Mouse (Mus musculus) heart, embryonic 12.5 days (tissue): ENCODE results near the gene Ppp3cb. TPM values are rescaled to one million over a fixed set of nuclear protein-coding genes. Genes with fewer than 3 reads are reported as not detected.

Experiments used
- ATAC-seq: fragments of 200-750 bp; cut with Nextera tagmentation; 2 replicates; pipeline ENCODE4 v1.8.0; 2017; ENCODE audit warnings: moderate TSS enrichment, moderate library complexity; ENCODE audit not compliant: insufficient number of reproducible peaks, low FRiP score
- H3K27ac ChIP-seq: fragments of 300-500 bp; sonication (generic); 2 replicates; pipeline ENCODE4 v1.5.1; 2016; ENCODE audit warnings: mild to moderate bottlenecking, moderate library complexity; ENCODE audit not compliant: poor library complexity, severe bottlenecking
- H3K27me3 ChIP-seq: fragments of 300-500 bp; sonication (generic); replicated peaks from 2 replicates; pipeline ENCODE4 v1.6.1; 2016; ENCODE audit warnings: mild to moderate bottlenecking, moderate library complexity
- H3K36me3 ChIP-seq: fragments of 300-500 bp; sonication (generic); 2 replicates; pipeline ENCODE4 v1.6.1; 2016; ENCODE audit warnings: mild to moderate bottlenecking, moderate library complexity
- H3K4me1 ChIP-seq: fragments of 300-500 bp; sonication (generic); replicated peaks from 2 replicates; pipeline ENCODE4 v1.6.1; 2016; ENCODE audit warnings: mild to moderate bottlenecking
- H3K4me2 ChIP-seq: fragments of 300-500 bp; sonication (generic); 2 replicates; pipeline ENCODE4 v1.6.1; 2016; ENCODE audit warnings: mild to moderate bottlenecking, moderate library complexity
- H3K4me3 ChIP-seq: fragments of 300-500 bp; sonication (generic); 2 replicates; pipeline ENCODE4 v1.5.1; 2016; ENCODE audit warnings: mild to moderate bottlenecking
- H3K9ac ChIP-seq: fragments of 300-500 bp; sonication (generic); 2 replicates; pipeline ENCODE4 v1.6.1; 2016; ENCODE audit warnings: mild to moderate bottlenecking, moderate library complexity
- H3K9me3 ChIP-seq: fragments of 300-500 bp; sonication (generic); replicated peaks from 2 replicates; pipeline ENCODE4 v1.6.1; 2016; ENCODE audit warnings: mild to moderate bottlenecking, moderate library complexity
- WGBS: fragments of 180-500 bp; shearing (Covaris S2); methylation state at CpG from one replicate; pipeline ENCODE4 v1.1.7; 2016; 5-methylcytosine and 5-hydroxymethylcytosine counted together
- polyA plus RNA-seq: library from polyadenylated mRNA; unstranded; fragments of >200 nt; fragmentation: Nextera tagmentation; extraction: Ambion mirVana; gene quantifications from 2 replicates; pipeline ENCODE4 v1.2.1, GENCODE M21; 2016

Gene Ppp3cb
- polyA plus RNA-seq, 1 experiment from 2014 or later: 43.0 TPM

GRCm38 (mm10) chr14:20479291-20480194 lies 66.8 kb downstream of the Ppp3cb start, which contains the start of gene Anxa7:
TSS of gene Anxa7 (minus strand) at chr14:20480133.
- Histone ChIP-seq H3K27me3 (no peaks in the 10 kb centered on the region), H3K4me3 (peak within 1 kb of the TSS; percentile 81), H3K9ac (peak within 1 kb of the TSS; percentile 85), H3K9me3 (no peaks in the 10 kb centered on the region), H3K4me2 (peak within 1 kb of the TSS; percentile 82), H3K4me1 (peaks cover 15% of the 10 kb centered on the region), H3K36me3 (peaks cover 10% of the 10 kb centered on the region), H3K27ac (peak within 1 kb of the TSS; percentile 70)
- WGBS: under 1% methylated on average over 48 of the region's 48 CpGs
- ATAC-seq: peak; percentile 88

- Histone ChIP-seq H3K36me3 (peaks cover 2% of the 10 kb centered on the region; the same call in 1 of the 2 replicates), H3K9me3 (no peaks in the 10 kb centered on the region), H3K4me1 (peaks cover 15% of the 10 kb centered on the region), H3K4me3 (peak overlapping the region; percentile 81), H3K27ac (peak overlapping the region; percentile 70), H3K9ac (peak overlapping the region; percentile 85), H3K4me2 (peak overlapping the region; percentile 82), H3K27me3 (no peaks in the 10 kb centered on the region)
- peak; percentile 84 for ATAC-seq
- 7% methylated on average over 7 of the region's 7 CpGs for WGBS
Observed at GRCm38 (mm10) chr14:20478801-20479200, 67.6 kb downstream of the Ppp3cb start.

GRCm38 (mm10) chr14:20478385-20478784 lies 68.0 kb downstream of the Ppp3cb start:
- no peaks in the 10 kb centered on the region for H3K27me3 ChIP-seq
- H3K4me1 ChIP-seq: peaks cover 15% of the 10 kb centered on the region
- ATAC-seq: peak; percentile 23; the same call in 1 of the 2 replicates
- 49% methylated on average over 3 of the region's 3 CpGs for WGBS
- H3K36me3 ChIP-seq: no peaks in the 10 kb centered on the region; the same call in 1 of the 2 replicates
- no peaks in the 10 kb centered on the region for H3K9me3 ChIP-seq
- peak overlapping the region; percentile 69 for H3K27ac ChIP-seq
- H3K9ac ChIP-seq: peak overlapping the region; percentile 59
- H3K4me2 ChIP-seq: peak overlapping the region; percentile 82
- peak overlapping the region; percentile 81 for H3K4me3 ChIP-seq

- no peak for ATAC-seq
- H3K27ac ChIP-seq: no peak overlapping the region
- WGBS: 66% methylated on average over 4 of the region's 4 CpGs
- no peaks in the 10 kb centered on the region for H3K9me3 ChIP-seq
- H3K27me3 ChIP-seq: no peaks in the 10 kb centered on the region
- H3K36me3 ChIP-seq: peaks cover 6% of the 10 kb centered on the region
- no peak overlapping the region for H3K9ac ChIP-seq
- H3K4me3 ChIP-seq: no peak overlapping the region
- no peak overlapping the region for H3K4me2 ChIP-seq
- H3K4me1 ChIP-seq: peaks cover 15% of the 10 kb centered on the region
Observed at GRCm38 (mm10) chr14:20477261-20478025, 68.9 kb downstream of the Ppp3cb start.

GRCm38 (mm10) chr14:20460216-20460615 lies 86.2 kb downstream of the Ppp3cb start:
- H3K36me3 ChIP-seq: peaks cover 82% of the 10 kb centered on the region
- no peak overlapping the region for H3K9ac ChIP-seq
- no peak overlapping the region for H3K4me2 ChIP-seq
- H3K9me3 ChIP-seq: no peaks in the 10 kb centered on the region
- ATAC-seq: no peak
- H3K27ac ChIP-seq: no peak overlapping the region
- no peaks in the 10 kb centered on the region for H3K4me1 ChIP-seq
- H3K4me3 ChIP-seq: no peak overlapping the region
- H3K27me3 ChIP-seq: no peaks in the 10 kb centered on the region
- WGBS: 76% methylated on average over 14 of the region's 14 CpGs

GRCm38 (mm10) chr14:20458378-20458777 lies 88.0 kb downstream of the Ppp3cb start:
- Histone ChIP-seq H3K36me3 (peaks cover 65% of the 10 kb centered on the region), H3K27me3 (no peaks in the 10 kb centered on the region), H3K4me3 (no peak overlapping the region), H3K9ac (no peak overlapping the region), H3K27ac (no peak overlapping the region), H3K9me3 (no peaks in the 10 kb centered on the region), H3K4me1 (no peaks in the 10 kb centered on the region), H3K4me2 (no peak overlapping the region)
- ATAC-seq: no peak
- WGBS: 93% methylated on average over 9 of the region's 9 CpGs

GRCm38 (mm10) chr14:20452929-20453328 lies 93.4 kb downstream of the Ppp3cb start:
- WGBS: 94% methylated on average over 5 of the region's 5 CpGs
- Histone ChIP-seq H3K9me3 (no peaks in the 10 kb centered on the region), H3K27me3 (no peaks in the 10 kb centered on the region), H3K9ac (no peak overlapping the region), H3K4me1 (peaks cover 5% of the 10 kb centered on the region; the same call in 1 of the 2 replicates), H3K4me2 (no peak overlapping the region), H3K4me3 (no peak overlapping the region), H3K36me3 (peaks cover 17% of the 10 kb centered on the region), H3K27ac (no peak overlapping the region)
- ATAC-seq: no peak

- WGBS: 3% methylated on average over 15 of the region's 15 CpGs
- ATAC-seq: peak; percentile 87
- Histone ChIP-seq H3K9ac (peak within 1 kb of the TSS; percentile 40), H3K9me3 (no peaks in the 10 kb centered on the region), H3K36me3 (peaks cover 15% of the 10 kb centered on the region), H3K4me2 (peak within 1 kb of the TSS; percentile 81), H3K27me3 (no peaks in the 10 kb centered on the region), H3K4me1 (peaks cover 5% of the 10 kb centered on the region; the same call in 1 of the 2 replicates), H3K4me3 (peak within 1 kb of the TSS; percentile 46), H3K27ac (no peak within 1 kb of the TSS)
Observed at GRCm38 (mm10) chr14:20451765-20452331, 94.5 kb downstream of the Ppp3cb start, which contains the start of gene Cfap70. TSS of gene Cfap70 (minus strand) at chr14:20452226.

- Histone ChIP-seq H3K4me1 (peaks cover 5% of the 10 kb centered on the region; the same call in 1 of the 2 replicates), H3K4me3 (peak overlapping the region; percentile 46), H3K4me2 (peak overlapping the region; percentile 81), H3K9ac (peak overlapping the region; percentile 40; the same call in 1 of the 2 replicates), H3K27ac (no peak overlapping the region), H3K27me3 (no peaks in the 10 kb centered on the region), H3K36me3 (peaks cover 10% of the 10 kb centered on the region), H3K9me3 (no peaks in the 10 kb centered on the region)
- ATAC-seq: 0 out of 2 replicates have a peak, but pooled peaks have one; percentile 63
- WGBS: 10% methylated on average over 2 of the region's 2 CpGs
Observed at GRCm38 (mm10) chr14:20451302-20451701, 95.1 kb downstream of the Ppp3cb start.
